Mouse (Mus musculus): Measurements from ENCODE around the gene Wasf3. TPM values are rescaled to one million over a fixed set of nuclear protein-coding genes. Genes with fewer than 3 reads are reported as not detected.
"Not testable (repeated sequence)": the region's sequence is repeated elsewhere in the genome, so short reads cannot be mapped to it uniquely, and the experiment has no call there.

The Wasf3 gene
- polyA plus RNA-seq, 1 experiment = not detected

- no peaks in the 10 kb centered on the region for H3K27me3 ChIP-seq (ENCODE audit: control insufficient read depth, insufficient read depth, insufficient read length)
- no peaks in the 10 kb centered on the region for H3K79me3 ChIP-seq (ENCODE audit: low read depth)
- no peaks in the 10 kb centered on the region for H3K36me3 ChIP-seq (ENCODE audit: control insufficient read depth, insufficient read depth)
- H3K4me3 ChIP-seq (ENCODE audit: insufficient read depth, poor library complexity, severe bottlenecking) = no peak overlapping the region
- no peaks in the 10 kb centered on the region for H3K79me2 ChIP-seq (ENCODE audit: control insufficient read depth, insufficient read depth)
- TF ChIP-seq FOSL1 (IDR thresholded peaks at IDR 0.05; ENCODE audit: insufficient read depth, low read length, poor library complexity, severe bottlenecking) (no peak), CTCF (IDR thresholded peaks at IDR 0.05; ENCODE audit: control insufficient read depth, insufficient read depth, insufficient read length) (no peak), CEBPB (IDR thresholded peaks at IDR 0.05; ENCODE audit: low read depth) (no peak), MYOD1 (IDR thresholded peaks at IDR 0.05; ENCODE audit: control insufficient read depth, insufficient read length, low read depth) (no peak), MAX (IDR thresholded peaks at IDR 0.05) (no peak), MYOG (IDR thresholded peaks at IDR 0.05; ENCODE audit: control insufficient read depth, extremely low read depth, insufficient read length) (no peak), USF1 (IDR thresholded peaks at IDR 0.05; ENCODE audit: low read depth) (no peak)
- H3ac ChIP-seq (ENCODE audit: control insufficient read depth, insufficient read length, low read depth) = no peak overlapping the region
These were observed 86.0 kb downstream of the Wasf3 start for GRCm38 (mm10) chr5:146470821-146471220.

GRCm38 (mm10) chr5:146471311-146471710 is 86.5 kb downstream of the Wasf3 start:
- no peak for TF ChIP-seq MAX (IDR thresholded peaks at IDR 0.05)
- H3K36me3 ChIP-seq (ENCODE audit: control insufficient read depth, insufficient read depth) = no peaks in the 10 kb centered on the region
- H3K79me3 ChIP-seq (ENCODE audit: low read depth) = no peaks in the 10 kb centered on the region
- no peak overlapping the region for H3K4me3 ChIP-seq (ENCODE audit: insufficient read depth, poor library complexity, severe bottlenecking)
- H3K79me2 ChIP-seq (ENCODE audit: control insufficient read depth, insufficient read depth) = no peaks in the 10 kb centered on the region
- no peaks in the 10 kb centered on the region for H3K27me3 ChIP-seq (ENCODE audit: control insufficient read depth, insufficient read depth, insufficient read length)
- no peak overlapping the region for H3ac ChIP-seq (ENCODE audit: control insufficient read depth, insufficient read length, low read depth)

- H3K36me3 ChIP-seq (ENCODE audit: control insufficient read depth, insufficient read depth) = no peaks in the 10 kb centered on the region
- H3K79me2 ChIP-seq (ENCODE audit: control insufficient read depth, insufficient read depth) = no peaks in the 10 kb centered on the region
- H3ac ChIP-seq (ENCODE audit: control insufficient read depth, insufficient read length, low read depth) = no peak overlapping the region
- TF ChIP-seq CEBPB (IDR thresholded peaks at IDR 0.05; ENCODE audit: low read depth) = no peak
- TF ChIP-seq MAX (IDR thresholded peaks at IDR 0.05) = no peak
- no peak for TF ChIP-seq CTCF (IDR thresholded peaks at IDR 0.05; ENCODE audit: control insufficient read depth, insufficient read depth, insufficient read length)
- no peak for TF ChIP-seq MYOG (IDR thresholded peaks at IDR 0.05; ENCODE audit: control insufficient read depth, extremely low read depth, insufficient read length)
- no peak for TF ChIP-seq FOSL1 (IDR thresholded peaks at IDR 0.05; ENCODE audit: insufficient read depth, low read length, poor library complexity, severe bottlenecking)
- TF ChIP-seq USF1 (IDR thresholded peaks at IDR 0.05; ENCODE audit: low read depth) = no peak
- no peak for TF ChIP-seq MYOD1 (IDR thresholded peaks at IDR 0.05; ENCODE audit: control insufficient read depth, insufficient read length, low read depth)
- H3K4me3 ChIP-seq (ENCODE audit: insufficient read depth, poor library complexity, severe bottlenecking) = no peak overlapping the region
- H3K79me3 ChIP-seq (ENCODE audit: low read depth) = no peaks in the 10 kb centered on the region
- no peaks in the 10 kb centered on the region for H3K27me3 ChIP-seq (ENCODE audit: control insufficient read depth, insufficient read depth, insufficient read length)
These were observed 87.0 kb downstream of the Wasf3 start for GRCm38 (mm10) chr5:146471821-146472220.

GRCm38 (mm10) chr5:146479564-146479963 is 94.8 kb downstream of the Wasf3 start:
- not testable (repeated sequence) for H3K79me2 ChIP-seq (ENCODE audit: control insufficient read depth, insufficient read depth); H3K36me3 ChIP-seq (ENCODE audit: control insufficient read depth, insufficient read depth); H3K27me3 ChIP-seq (ENCODE audit: control insufficient read depth, insufficient read depth, insufficient read length); H3K4me3 ChIP-seq (ENCODE audit: insufficient read depth, poor library complexity, severe bottlenecking); H3K79me3 ChIP-seq (ENCODE audit: low read depth); H3ac ChIP-seq (ENCODE audit: control insufficient read depth, insufficient read length, low read depth)

- not testable (repeated sequence) for H3K27me3 ChIP-seq (ENCODE audit: control insufficient read depth, insufficient read depth, insufficient read length); H3K36me3 ChIP-seq (ENCODE audit: control insufficient read depth, insufficient read depth); H3K4me3 ChIP-seq (ENCODE audit: insufficient read depth, poor library complexity, severe bottlenecking); H3K79me2 ChIP-seq (ENCODE audit: control insufficient read depth, insufficient read depth); H3ac ChIP-seq (ENCODE audit: control insufficient read depth, insufficient read length, low read depth); H3K79me3 ChIP-seq (ENCODE audit: low read depth)
These were observed 96.9 kb downstream of the Wasf3 start, which contains the start of gene Gm6408 for GRCm38 (mm10) chr5:146481665-146482064. TSS of gene Gm6408 (plus strand) at chr5:146481965.

GRCm38 (mm10) chr5:146488959-146489358 is 104.2 kb downstream of the Wasf3 start:
- not testable (repeated sequence) for H3K79me2 ChIP-seq (ENCODE audit: control insufficient read depth, insufficient read depth); H3ac ChIP-seq (ENCODE audit: control insufficient read depth, insufficient read length, low read depth); H3K36me3 ChIP-seq (ENCODE audit: control insufficient read depth, insufficient read depth); H3K79me3 ChIP-seq (ENCODE audit: low read depth); H3K27me3 ChIP-seq (ENCODE audit: control insufficient read depth, insufficient read depth, insufficient read length); H3K4me3 ChIP-seq (ENCODE audit: insufficient read depth, poor library complexity, severe bottlenecking)

- not testable (repeated sequence) for H3ac ChIP-seq (ENCODE audit: control insufficient read depth, insufficient read length, low read depth); H3K27me3 ChIP-seq (ENCODE audit: control insufficient read depth, insufficient read depth, insufficient read length); H3K79me3 ChIP-seq (ENCODE audit: low read depth); H3K79me2 ChIP-seq (ENCODE audit: control insufficient read depth, insufficient read depth); H3K4me3 ChIP-seq (ENCODE audit: insufficient read depth, poor library complexity, severe bottlenecking); H3K36me3 ChIP-seq (ENCODE audit: control insufficient read depth, insufficient read depth)
These were observed 106.3 kb downstream of the Wasf3 start, which contains the start of gene Gm6370 for GRCm38 (mm10) chr5:146491063-146491462. TSS of gene Gm6370 (plus strand) at chr5:146491363.

GRCm38 (mm10) chr5:146502099-146502498 is 117.3 kb downstream of the Wasf3 start, which contains the start of gene 4930449I24Rik:
TSS of gene 4930449I24Rik (plus strand) at chr5:146502399.
- H3K27me3 ChIP-seq (ENCODE audit: control insufficient read depth, insufficient read depth, insufficient read length); H3K36me3 ChIP-seq (ENCODE audit: control insufficient read depth, insufficient read depth); H3K4me3 ChIP-seq (ENCODE audit: insufficient read depth, poor library complexity, severe bottlenecking); H3K79me3 ChIP-seq (ENCODE audit: low read depth); H3ac ChIP-seq (ENCODE audit: control insufficient read depth, insufficient read length, low read depth); H3K79me2 ChIP-seq (ENCODE audit: control insufficient read depth, insufficient read depth): not testable (repeated sequence)

- not testable (repeated sequence) for H3K79me2 ChIP-seq (ENCODE audit: control insufficient read depth, insufficient read depth); H3ac ChIP-seq (ENCODE audit: control insufficient read depth, insufficient read length, low read depth); H3K27me3 ChIP-seq (ENCODE audit: control insufficient read depth, insufficient read depth, insufficient read length); H3K79me3 ChIP-seq (ENCODE audit: low read depth); H3K36me3 ChIP-seq (ENCODE audit: control insufficient read depth, insufficient read depth); H3K4me3 ChIP-seq (ENCODE audit: insufficient read depth, poor library complexity, severe bottlenecking)
These were observed 129.0 kb downstream of the Wasf3 start, which contains the start of gene Gm3402 for GRCm38 (mm10) chr5:146513823-146514222. TSS of gene Gm3402 (plus strand) at chr5:146514123.

All from C2C12 (cell line).